Mouse (Mus musculus): Measurements from ENCODE around the gene Vdac1. TPM values are rescaled to one million over a fixed set of nuclear protein-coding genes. Genes with fewer than 3 reads are reported as not detected.

Vdac1 gene
- polyA plus RNA-seq, 1 experiment from 2014 or later: 153 TPM

DNA sequence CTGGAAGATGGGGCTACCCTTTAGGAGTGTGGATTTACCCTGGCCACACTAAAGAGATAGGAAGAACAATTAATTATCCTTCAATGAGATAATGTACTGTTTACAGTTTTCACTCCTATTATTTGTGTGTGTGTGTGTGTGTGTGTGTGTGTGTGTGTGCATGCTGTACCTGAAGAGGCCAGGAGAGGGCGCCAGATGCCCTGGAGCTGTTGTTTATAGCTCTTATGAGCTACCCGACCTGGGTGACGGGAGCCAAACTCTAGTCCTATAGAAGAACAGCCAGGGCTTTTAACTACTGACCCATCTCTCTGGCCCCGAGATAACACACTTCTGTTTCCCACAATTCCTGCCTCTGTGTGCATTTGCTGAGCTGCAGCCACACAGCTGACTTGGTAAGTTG lies 25.4 kb upstream of the Vdac1 start:
- ATAC-seq (ENCODE audit: low read depth): no peak

DNA sequence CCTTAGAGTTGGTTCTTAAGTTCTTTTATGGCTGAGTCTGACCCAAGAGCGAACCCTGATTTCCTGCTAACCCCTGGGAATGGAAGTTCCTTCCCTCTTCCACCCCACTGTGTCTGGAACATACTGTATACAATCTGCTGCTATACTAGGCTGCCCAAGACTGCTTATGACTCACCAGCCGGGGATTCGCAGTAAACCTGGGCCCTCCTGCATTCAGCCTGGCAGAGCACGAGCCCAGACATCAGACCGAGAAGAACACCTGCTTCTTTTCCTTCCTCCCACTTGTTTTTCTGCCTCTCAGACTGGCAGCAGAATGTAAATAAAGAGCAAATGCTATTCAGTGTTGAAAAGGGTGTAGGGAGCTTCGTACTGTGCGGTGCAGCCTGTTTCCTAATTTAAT lies 24.7 kb upstream of the Vdac1 start:
- H3K4me1 ChIP-seq (replicated peaks): no peaks in the 10 kb centered on the region; the same call in 1 of the 2 replicates
- ATAC-seq (ENCODE audit: low read depth) (no peak), DNase-seq (no peak)
- no peak overlapping the region for H3K4me2 ChIP-seq
- no peak overlapping the region for H3K9ac ChIP-seq
- no peaks in the 10 kb centered on the region for H3K36me3 ChIP-seq
- 0 out of 2 replicates have a peak, but pooled peaks cover 6% of the 10 kb centered on the region for H3K27me3 ChIP-seq
- H3K4me3 ChIP-seq (replicated peaks): no peak overlapping the region
- no peaks in the 10 kb centered on the region for H3K9me3 ChIP-seq (replicated peaks)
- no peak overlapping the region for H3K27ac ChIP-seq
- 63% methylated on average over 7 of the region's 7 CpGs for WGBS (ENCODE audit: insufficient replicate concordance)

More for the DNA sequence above, 25.4 kb upstream of the Vdac1 start:
- Histone ChIP-seq H3K27me3 (0 out of 2 replicates have a peak, but pooled peaks cover 6% of the 10 kb centered on the region), H3K27ac (no peak overlapping the region), H3K4me3 (replicated peaks) (no peak overlapping the region), H3K4me1 (replicated peaks) (no peaks in the 10 kb centered on the region; the same call in 1 of the 2 replicates), H3K36me3 (no peaks in the 10 kb centered on the region), H3K4me2 (no peak overlapping the region), H3K9ac (no peak overlapping the region), H3K9me3 (replicated peaks) (no peaks in the 10 kb centered on the region)
- DNase-seq: no peak
- 55% methylated on average over 4 of the region's 4 CpGs for WGBS (ENCODE audit: insufficient replicate concordance)

- no peak for ATAC-seq (ENCODE audit: low read depth)
- WGBS (ENCODE audit: insufficient replicate concordance): 49% methylated on average over 10 of the region's 10 CpGs
- Histone ChIP-seq H3K27ac (no peak overlapping the region), H3K27me3 (0 out of 2 replicates have a peak, but pooled peaks cover 6% of the 10 kb centered on the region), H3K4me2 (no peak overlapping the region), H3K9me3 (replicated peaks) (no peaks in the 10 kb centered on the region), H3K4me1 (replicated peaks) (no peaks in the 10 kb centered on the region; the same call in 1 of the 2 replicates), H3K36me3 (no peaks in the 10 kb centered on the region), H3K4me3 (replicated peaks) (no peak overlapping the region), H3K9ac (no peak overlapping the region)
- DNase-seq: no peak
Measured at GRCm38 (mm10) chr11:52337651-52338295, 22.9 kb upstream of the Vdac1 start.

GRCm38 (mm10) chr11:52338351-52338750 lies 22.3 kb upstream of the Vdac1 start:
- no peak for ATAC-seq (ENCODE audit: low read depth)

DNA sequence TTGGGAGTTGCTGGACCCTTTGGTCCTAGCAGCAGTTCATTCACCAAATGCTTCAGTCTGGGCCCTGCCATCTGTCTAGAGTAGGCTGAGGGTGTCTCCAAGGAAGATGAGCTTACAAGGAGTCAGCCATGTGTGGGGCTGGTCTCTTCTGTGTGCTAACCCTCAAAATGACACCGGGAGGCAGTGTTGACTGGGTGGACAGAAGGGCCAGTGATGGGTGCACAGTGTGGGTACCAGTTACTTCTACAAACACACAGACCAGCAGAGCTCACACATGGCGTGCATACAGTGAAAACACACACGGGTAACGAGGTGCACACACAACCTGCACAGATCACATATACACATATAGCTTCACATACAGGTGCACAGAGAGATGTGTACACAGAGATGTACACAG lies 21.6 kb upstream of the Vdac1 start:
- Histone ChIP-seq H3K36me3 (no peaks in the 10 kb centered on the region), H3K27me3 (0 out of 2 replicates have a peak, but pooled peaks cover 6% of the 10 kb centered on the region), H3K4me1 (replicated peaks) (no peaks in the 10 kb centered on the region; the same call in 1 of the 2 replicates), H3K4me2 (no peak overlapping the region), H3K27ac (no peak overlapping the region), H3K9me3 (replicated peaks) (no peaks in the 10 kb centered on the region), H3K4me3 (replicated peaks) (no peak overlapping the region), H3K9ac (no peak overlapping the region)
- WGBS (ENCODE audit: insufficient replicate concordance): 74% methylated on average over 4 of the region's 4 CpGs
- ATAC-seq (ENCODE audit: low read depth) (no peak), DNase-seq (no peak)

More at GRCm38 (mm10) chr11:52338351-52338750, 22.3 kb upstream of the Vdac1 start:
- Histone ChIP-seq H3K27ac (no peak overlapping the region), H3K4me2 (no peak overlapping the region), H3K9ac (no peak overlapping the region), H3K27me3 (0 out of 2 replicates have a peak, but pooled peaks cover 6% of the 10 kb centered on the region), H3K36me3 (no peaks in the 10 kb centered on the region), H3K4me3 (replicated peaks) (no peak overlapping the region), H3K9me3 (replicated peaks) (no peaks in the 10 kb centered on the region), H3K4me1 (replicated peaks) (no peaks in the 10 kb centered on the region; the same call in 1 of the 2 replicates)
- no peak for DNase-seq
- 54% methylated on average over 3 of the region's 3 CpGs for WGBS (ENCODE audit: insufficient replicate concordance)

DNA sequence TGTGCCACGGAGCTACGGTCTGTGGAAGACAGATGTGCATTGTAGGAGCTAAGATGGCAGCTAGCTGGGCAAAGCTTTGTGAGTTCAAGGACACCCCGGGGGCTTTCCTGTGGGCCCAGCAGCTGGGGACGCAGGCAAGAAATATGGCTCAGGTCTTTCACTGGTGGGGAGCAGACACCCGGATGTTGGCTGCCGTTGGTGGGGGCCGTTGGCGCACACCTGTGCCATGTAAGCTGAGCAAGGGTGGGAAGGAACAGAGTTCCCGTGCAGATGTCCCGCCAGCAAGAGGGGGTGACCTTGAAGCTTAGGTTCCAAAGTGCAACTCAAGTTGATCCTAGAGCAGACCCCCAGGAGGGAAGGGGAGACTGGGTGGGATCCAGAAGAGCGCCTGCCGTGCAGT lies 21.1 kb upstream of the Vdac1 start:
- Histone ChIP-seq H3K36me3 (no peaks in the 10 kb centered on the region), H3K27me3 (0 out of 2 replicates have a peak, but pooled peaks cover 6% of the 10 kb centered on the region), H3K4me3 (replicated peaks) (no peak overlapping the region), H3K4me2 (no peak overlapping the region), H3K27ac (no peak overlapping the region), H3K4me1 (replicated peaks) (no peaks in the 10 kb centered on the region; the same call in 1 of the 2 replicates), H3K9me3 (replicated peaks) (no peaks in the 10 kb centered on the region), H3K9ac (no peak overlapping the region)
- ATAC-seq (ENCODE audit: low read depth) (no peak), DNase-seq (no peak)
- 80% methylated on average over 12 of the region's 12 CpGs for WGBS (ENCODE audit: insufficient replicate concordance)

GRCm38 (mm10) chr11:52340123-52340864 lies 20.4 kb upstream of the Vdac1 start:
- Histone ChIP-seq H3K4me1 (replicated peaks) (peaks cover 6% of the 10 kb centered on the region), H3K4me3 (replicated peaks) (no peak overlapping the region), H3K9me3 (replicated peaks) (no peaks in the 10 kb centered on the region), H3K27ac (no peak overlapping the region), H3K27me3 (0 out of 2 replicates have a peak, but pooled peaks cover 6% of the 10 kb centered on the region), H3K9ac (no peak overlapping the region), H3K36me3 (no peaks in the 10 kb centered on the region), H3K4me2 (no peak overlapping the region)
- 76% methylated on average over 12 of the region's 12 CpGs for WGBS (ENCODE audit: insufficient replicate concordance)
- no peak for ATAC-seq (ENCODE audit: low read depth)
- no peak for DNase-seq

DNA sequence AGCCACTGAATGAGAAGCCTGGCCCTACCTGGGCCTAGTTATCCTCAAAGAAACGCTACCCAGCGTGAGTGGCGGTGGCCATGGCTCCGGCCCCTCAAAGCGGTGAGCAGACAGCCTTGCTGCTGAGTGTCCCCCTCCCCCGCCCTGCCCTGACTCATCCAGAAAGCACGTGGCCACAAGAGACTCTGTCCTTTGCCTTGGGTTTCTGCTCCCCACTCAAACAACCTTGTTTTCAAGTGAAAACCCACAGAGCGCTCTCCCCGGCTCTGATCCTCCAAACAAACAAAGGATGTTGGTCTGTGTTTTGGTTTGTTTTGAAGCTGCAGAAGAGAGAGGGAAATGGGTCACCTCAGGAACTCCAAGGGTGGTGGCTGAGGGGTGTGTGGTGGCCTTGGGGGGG lies 19.7 kb upstream of the Vdac1 start:
- Histone ChIP-seq H3K36me3 (no peaks in the 10 kb centered on the region), H3K4me2 (no peak overlapping the region), H3K9me3 (replicated peaks) (no peaks in the 10 kb centered on the region), H3K27me3 (0 out of 2 replicates have a peak, but pooled peaks cover 6% of the 10 kb centered on the region), H3K27ac (no peak overlapping the region), H3K4me1 (replicated peaks) (peaks cover 14% of the 10 kb centered on the region), H3K4me3 (replicated peaks) (no peak overlapping the region), H3K9ac (no peak overlapping the region)
- ATAC-seq (ENCODE audit: low read depth) (no peak), DNase-seq (no peak)
- 53% methylated on average over 9 of the region's 9 CpGs for WGBS (ENCODE audit: insufficient replicate concordance)

GRCm38 (mm10) chr11:52341476-52341875 lies 19.2 kb upstream of the Vdac1 start:
- DNase-seq (no peak), ATAC-seq (ENCODE audit: low read depth) (no peak)
- H3K27ac ChIP-seq: no peak overlapping the region
- no peak overlapping the region for H3K4me3 ChIP-seq (replicated peaks)
- 0 out of 2 replicates have a peak, but pooled peaks cover 6% of the 10 kb centered on the region for H3K27me3 ChIP-seq
- H3K9me3 ChIP-seq (replicated peaks): no peaks in the 10 kb centered on the region
- 59% methylated on average over 5 of the region's 5 CpGs for WGBS (ENCODE audit: insufficient replicate concordance)
- no peaks in the 10 kb centered on the region for H3K36me3 ChIP-seq
- H3K9ac ChIP-seq: no peak overlapping the region
- H3K4me1 ChIP-seq (replicated peaks): peaks cover 18% of the 10 kb centered on the region
- no peak overlapping the region for H3K4me2 ChIP-seq

DNA sequence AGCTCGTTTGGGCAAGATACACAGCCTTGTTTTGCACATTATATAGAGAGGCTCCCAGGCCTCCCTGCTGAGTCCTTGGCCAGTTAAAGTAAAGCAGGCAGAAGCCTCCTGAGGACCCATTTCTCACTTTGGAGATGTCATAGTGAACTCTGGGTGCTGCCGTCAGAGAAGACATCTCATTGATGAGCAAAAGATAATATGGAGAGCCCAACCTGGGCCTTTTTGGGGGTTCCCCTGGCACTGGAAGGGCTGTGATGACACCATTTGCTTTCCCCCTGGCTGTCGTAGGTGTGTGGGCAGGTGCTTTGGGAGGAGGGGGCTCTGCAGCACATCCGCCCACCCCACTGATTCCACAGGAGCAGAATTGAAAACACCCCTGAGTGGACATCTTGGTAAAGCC lies 18.4 kb upstream of the Vdac1 start:
- no peaks in the 10 kb centered on the region for H3K9me3 ChIP-seq (replicated peaks)
- ATAC-seq (ENCODE audit: low read depth): no peak
- H3K36me3 ChIP-seq: no peaks in the 10 kb centered on the region
- no peak overlapping the region for H3K27ac ChIP-seq
- H3K4me2 ChIP-seq: no peak overlapping the region
- peaks cover 22% of the 10 kb centered on the region for H3K4me1 ChIP-seq (replicated peaks)
- 0 out of 2 replicates have a peak, but pooled peaks cover 6% of the 10 kb centered on the region for H3K27me3 ChIP-seq
- DNase-seq: no peak
- no peak overlapping the region for H3K4me3 ChIP-seq (replicated peaks)
- WGBS (ENCODE audit: insufficient replicate concordance): 61% methylated on average over 4 of the region's 4 CpGs
- no peak overlapping the region for H3K9ac ChIP-seq

GRCm38 (mm10) chr11:52343162-52343561 lies 17.5 kb upstream of the Vdac1 start:
- H3K27ac ChIP-seq: no peak overlapping the region
- H3K4me1 ChIP-seq (replicated peaks): peaks cover 22% of the 10 kb centered on the region
- no peak for ATAC-seq (ENCODE audit: low read depth)
- H3K4me2 ChIP-seq: no peak overlapping the region
- H3K36me3 ChIP-seq: no peaks in the 10 kb centered on the region
- 0% methylated on average over 6 of the region's 6 CpGs for WGBS (ENCODE audit: insufficient replicate concordance)
- peak; percentile 54 for DNase-seq
- 0 out of 2 replicates have a peak, but pooled peaks cover 6% of the 10 kb centered on the region for H3K27me3 ChIP-seq
- H3K9me3 ChIP-seq (replicated peaks): no peaks in the 10 kb centered on the region
- no peak overlapping the region for H3K9ac ChIP-seq
- no peak overlapping the region for H3K4me3 ChIP-seq (replicated peaks)
